Mouse (Mus musculus): ENCODE results near the gene Ptprr. TPM values are rescaled to one million over a fixed set of nuclear protein-coding genes. Genes with fewer than 3 reads are reported as not detected.
A peak's percentile ranks its signal among the peaks of the same experiment; 100 is the strongest.

Ptprr gene
- total RNA-seq, 2 experiments from 2014 or later = 2.0 TPM; not detected in 1

- no peak for ATAC-seq (replicated peaks; ENCODE audit: poor library complexity, severe bottlenecking)
Observed at GRCm38 (mm10) chr10:116259298-116259697, 241.3 kb downstream of the Ptprr start.

GRCm38 (mm10) chr10:116260658-116261433 lies 242.8 kb downstream of the Ptprr start:
- no peak for ATAC-seq (replicated peaks; ENCODE audit: poor library complexity, severe bottlenecking)

GRCm38 (mm10) chr10:116261559-116261958 lies 243.5 kb downstream of the Ptprr start:
- ATAC-seq (replicated peaks; ENCODE audit: poor library complexity, severe bottlenecking) = no peak

GRCm38 (mm10) chr10:116264521-116264920 lies 246.5 kb downstream of the Ptprr start:
- ATAC-seq (replicated peaks; ENCODE audit: poor library complexity, severe bottlenecking) = no peak

- no peak for ATAC-seq (replicated peaks; ENCODE audit: poor library complexity, severe bottlenecking)
Observed at GRCm38 (mm10) chr10:116266561-116267433, 248.8 kb downstream of the Ptprr start.

GRCm38 (mm10) chr10:116267434-116267822 lies 249.4 kb downstream of the Ptprr start:
- no peak for ATAC-seq (replicated peaks; ENCODE audit: poor library complexity, severe bottlenecking)

- no peak for ATAC-seq (replicated peaks; ENCODE audit: poor library complexity, severe bottlenecking)
Observed at GRCm38 (mm10) chr10:116268343-116268742, 250.3 kb downstream of the Ptprr start.

- ATAC-seq (replicated peaks; ENCODE audit: poor library complexity, severe bottlenecking) = no peak
Observed at GRCm38 (mm10) chr10:116270646-116271469, 252.8 kb downstream of the Ptprr start.

GRCm38 (mm10) chr10:116271470-116271915 lies 253.5 kb downstream of the Ptprr start:
- no peak for ATAC-seq (replicated peaks; ENCODE audit: poor library complexity, severe bottlenecking)

GRCm38 (mm10) chr10:116272156-116272555 lies 254.1 kb downstream of the Ptprr start:
- ATAC-seq (replicated peaks; ENCODE audit: poor library complexity, severe bottlenecking) = no peak

- ATAC-seq (replicated peaks; ENCODE audit: poor library complexity, severe bottlenecking) = no peak
Observed at GRCm38 (mm10) chr10:116275280-116275679, 257.3 kb downstream of the Ptprr start, which contains the start of gene Ptprb. TSS of gene Ptprb (plus strand) at chr10:116275523.

- ATAC-seq (replicated peaks; ENCODE audit: poor library complexity, severe bottlenecking) = no peak
Observed at GRCm38 (mm10) chr10:116286697-116287344, 268.8 kb downstream of the Ptprr start.

GRCm38 (mm10) chr10:116288130-116288529 lies 270.1 kb downstream of the Ptprr start:
- peak; percentile 41 for ATAC-seq (replicated peaks; ENCODE audit: poor library complexity, severe bottlenecking)

- peak; percentile 73 for ATAC-seq (replicated peaks; ENCODE audit: poor library complexity, severe bottlenecking)
Observed at GRCm38 (mm10) chr10:116290483-116290882, 272.5 kb downstream of the Ptprr start.

- 0 out of 2 replicates have a peak, but pooled peaks have one; percentile 19 for ATAC-seq (replicated peaks; ENCODE audit: poor library complexity, severe bottlenecking)
Observed at GRCm38 (mm10) chr10:116291153-116291755, 273.2 kb downstream of the Ptprr start.

- ATAC-seq (replicated peaks; ENCODE audit: poor library complexity, severe bottlenecking) = no peak
Observed at GRCm38 (mm10) chr10:116296439-116296838, 278.4 kb downstream of the Ptprr start.

GRCm38 (mm10) chr10:116297854-116298253 lies 279.8 kb downstream of the Ptprr start:
- ATAC-seq (replicated peaks; ENCODE audit: poor library complexity, severe bottlenecking) = no peak

- ATAC-seq (replicated peaks; ENCODE audit: poor library complexity, severe bottlenecking) = no peak
Observed at GRCm38 (mm10) chr10:116300824-116301223, 282.8 kb downstream of the Ptprr start.

- peak; percentile 81 for ATAC-seq (replicated peaks; ENCODE audit: poor library complexity, severe bottlenecking)
Observed at GRCm38 (mm10) chr10:116301258-116301657, 283.2 kb downstream of the Ptprr start.
